10 mouse cellular contexts compared by ENCODE assay signal in genomic region chr13:112417163-112417523, GRCm38 (mm10). TPM values are rescaled to one million over a fixed set of nuclear protein-coding genes. Genes with fewer than 3 reads are reported as not detected.
DNase-seq lines count a peak whose midpoint lies in the region; ATAC-seq and TF ChIP-seq lines count a peak whose summit lies in the region.
"Had no signal": no experiment of that assay in that cellular context is flagged by ENCODE, and none has a peak within 500 bp of the region (broad histone marks: within the 10 kb centered on the region; RNA-seq: fewer than 3 reads in every experiment).

No protein-coding gene starts in this region.

- 66% methylated on average over 4 of the region's 4 CpGs for WGBS in heart, adult 2 months
- WGBS in heart, embryonic 16.5 days, result 38% methylated on average over 4 of the region's 4 CpGs

- no peaks in the 10 kb centered on the region for H3K79me2 ChIP-seq in heart, adult 2 months (replicated peaks; ENCODE audit: control insufficient read depth, insufficient read depth, low read length)

- H3K4me1 ChIP-seq in heart, adult 2 months (ENCODE audit: control insufficient read depth, insufficient read depth, low read length), result peaks cover 5% of the 10 kb centered on the region; the same call in 1 of the 2 replicates
- peaks cover 76% of the 10 kb centered on the region for H3K4me1 ChIP-seq in megakaryocyte, embryonic 14.5 days
- H3K4me1 ChIP-seq in heart, embryonic 16.5 days (ENCODE audit: control insufficient read depth, insufficient read depth, low read length), result peaks cover 11% of the 10 kb centered on the region

- no peak overlapping the region for H3K4me2 ChIP-seq in heart, embryonic 16.5 days (ENCODE audit: low read depth, low read length)
- H3K4me2 ChIP-seq: midbrain, embryonic 11.5 days had no signal

- H3K9ac ChIP-seq in heart, adult 2 months (ENCODE audit: low read depth, low read length), result no peak overlapping the region
- H3K9ac ChIP-seq in heart, embryonic 16.5 days (ENCODE audit: low read length), result no peak overlapping the region

- TF ChIP-seq POLR2A in heart, adult 2 months (IDR thresholded peaks at IDR 0.05; ENCODE audit: insufficient read depth, low read depth, low read length), result no peak

- H3K27me3 ChIP-seq in heart, adult 2 months (ENCODE audit: control insufficient read depth, insufficient read depth, low read length), result no peaks in the 10 kb centered on the region
- H3K27me3 ChIP-seq in megakaryocyte, embryonic 14.5 days (replicated peaks), result no peaks in the 10 kb centered on the region
- H3K27me3 ChIP-seq in heart, embryonic 16.5 days (ENCODE audit: control insufficient read depth, insufficient read depth, low read length), result no peaks in the 10 kb centered on the region
- H3K27me3 ChIP-seq: CH12.LX had no signal

- no peak for DNase-seq in heart, adult 2 months
- no peak for DNase-seq in heart, postnatal 36 days
- DNase-seq in mesoderm, embryonic 11.5 days (ENCODE audit: low read depth, low spot score), result peak; percentile 69
- DNase-seq in Muller cell, postnatal 12 days (ENCODE audit: inconsistent ontology term), result no peak
- DNase-seq in thymus, postnatal 14 days, result no peak

- TF ChIP-seq EP300 in heart, adult 2 months (IDR thresholded peaks at IDR 0.05; ENCODE audit: insufficient read depth, low read depth, low read length), result no peak

- no peak overlapping the region for H3K4me3 ChIP-seq in heart, adult 2 months
- H3K4me3 ChIP-seq in megakaryocyte, embryonic 14.5 days (replicated peaks), result peak overlapping the region; percentile 73
- no peak overlapping the region for H3K4me3 ChIP-seq in heart, embryonic 16.5 days (ENCODE audit: low read length)

- no peak for ATAC-seq in megakaryocyte, adult 5-6 weeks (ENCODE audit: poor library complexity, severe bottlenecking)
- ATAC-seq in heart, embryonic 16.5 days (replicated peaks; ENCODE audit: extremely low read depth, insufficient read depth, low FRiP score), result no peak

- intact Hi-C loops in heart, adult 2 months (cut with DNase I), result no loop called here
- intact Hi-C loops in heart, postnatal 36 days (cut with DNase I), result no loop called here

- TF ChIP-seq CTCF in heart, adult 2 months (IDR thresholded peaks at IDR 0.05), result no peak

- peak overlapping the region; percentile 62 for H3K27ac ChIP-seq in heart, adult 2 months
- peak overlapping the region; percentile 56; the same call in 1 of the 2 replicates for H3K27ac ChIP-seq in heart, embryonic 16.5 days (ENCODE audit: low read length)

- H3K9me3 ChIP-seq in megakaryocyte, embryonic 14.5 days, result no peaks in the 10 kb centered on the region
- H3K9me3 ChIP-seq in heart, embryonic 16.5 days (replicated peaks; ENCODE audit: control insufficient read depth, low read length), result no peaks in the 10 kb centered on the region

- H3K36me3 ChIP-seq in heart, adult 2 months (ENCODE audit: control insufficient read depth, insufficient read depth, low read length), result no peaks in the 10 kb centered on the region
- peaks cover 10% of the 10 kb centered on the region for H3K36me3 ChIP-seq in megakaryocyte, embryonic 14.5 days (replicated peaks; ENCODE audit: low read length)
- H3K36me3 ChIP-seq in heart, embryonic 16.5 days (ENCODE audit: control insufficient read depth, insufficient read depth), result no peaks in the 10 kb centered on the region

RNA-seq across cellular contexts. Expression of gene Il6st, which starts 46.7 kb away (rescaled TPM):
- total RNA-seq in heart, adult 2 months (2021), result 100 to 1,000 TPM; 204 to 256 TPM
- 39.0 and 62.8 TPM in 2 replicates for polyA plus RNA-seq in heart, adult 2 months (2012; rRNA removed)
- total RNA-seq in heart, postnatal 36 days (2021), result 100 to 1,000 TPM; 203 to 252 TPM
- polyA plus RNA-seq in megakaryocyte, embryonic 14.5 days (2012; ENCODE audit: insufficient read depth, low replicate concordance), result 0.86 and 2.2 TPM in 2 replicates
- total RNA-seq in megakaryocyte, adult 5-6 weeks (2015), result 77.4 and 84.3 TPM in 2 replicates
- total RNA-seq in megakaryocyte, adult 5-6 weeks (2017), result 94.6 and 108 TPM in 2 replicates
- 43.0 and 45.1 TPM in 2 replicates for polyA plus RNA-seq in heart, embryonic 16.5 days (2015; fragmentation: Nextera tagmentation; extraction: Ambion mirVana)
